Mouse (Mus musculus) adrenal gland, postnatal 14 days (tissue): ENCODE results near the gene Cd55b. TPM values are rescaled to one million over a fixed set of nuclear protein-coding genes. Genes with fewer than 3 reads are reported as not detected.
"Not testable (repeated sequence)": the region's sequence is repeated elsewhere in the genome, so short reads cannot be mapped to it uniquely, and the experiment has no call there.

ENCODE experiments used
- DNase-seq: peaks from one replicate; pipeline ENCODE4 v3.0.0; 2021; ENCODE audit warnings: mixed read lengths
- long read RNA-seq, 2 experiments: library from polyadenylated mRNA; stranded (forward); transcript quantifications; one replicate each; pipeline ENCODE4 v2.0.0; 2021
- total RNA-seq: library from RNA; stranded (reverse); gene quantifications from 2 replicates; pipeline ENCODE4 v1.2.3, GENCODE M21; 2021

Cd55b gene
- total RNA-seq, result 1.4 TPM in 1 of 2 replicates, not detected in the other
- long read RNA-seq, experiment 1, result 0 reads
- long read RNA-seq, experiment 2, result 0 reads

DNA sequence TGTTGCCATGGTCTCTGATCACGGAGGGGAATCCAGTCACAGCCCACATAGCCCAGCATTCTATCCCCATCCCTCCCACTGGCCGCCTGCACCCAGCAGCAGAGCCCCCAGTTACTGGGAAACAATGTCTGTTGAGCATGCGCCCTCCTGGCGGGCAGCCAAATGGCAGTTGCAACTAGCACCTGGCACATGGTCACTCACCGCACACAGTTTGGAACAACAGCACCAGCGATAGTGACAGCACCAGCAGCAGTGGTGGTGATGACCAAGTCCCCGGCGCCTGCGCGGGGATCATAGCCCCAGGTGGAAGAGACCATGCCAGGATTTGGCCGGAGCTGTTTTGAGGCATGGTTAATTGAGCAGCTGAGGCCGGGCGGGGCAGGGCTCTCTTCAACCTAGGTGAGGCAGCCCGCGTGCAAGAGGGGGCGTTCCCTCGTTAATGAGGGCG lies at the start of gene Cd55b:
Gene Cd55b, minus strand, starts transcription at position 346 of the 448 bp plus-strand sequence.
- DNase-seq, result peak; percentile 14

DNA sequence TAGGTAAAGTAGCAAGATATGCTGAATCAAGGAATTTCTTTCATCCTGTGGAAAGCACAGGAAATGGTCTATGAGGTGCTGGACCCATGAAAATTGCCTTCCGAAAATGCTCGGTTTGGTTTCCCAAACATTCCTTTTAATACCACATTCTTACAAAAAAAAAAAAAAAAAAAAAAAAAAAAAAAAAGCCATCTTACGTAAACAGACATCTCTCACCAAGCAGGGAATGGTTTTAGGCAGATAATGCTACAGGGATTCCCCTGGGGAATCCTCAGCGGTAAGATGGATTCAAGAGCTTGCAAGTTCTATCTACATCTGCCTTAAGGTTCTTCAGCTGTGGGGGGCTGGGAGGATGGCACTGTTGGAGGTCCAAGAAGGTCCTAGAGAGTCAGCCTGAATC lies 47.3 kb upstream of the Cd55b start:
- DNase-seq, result no peak

DNA sequence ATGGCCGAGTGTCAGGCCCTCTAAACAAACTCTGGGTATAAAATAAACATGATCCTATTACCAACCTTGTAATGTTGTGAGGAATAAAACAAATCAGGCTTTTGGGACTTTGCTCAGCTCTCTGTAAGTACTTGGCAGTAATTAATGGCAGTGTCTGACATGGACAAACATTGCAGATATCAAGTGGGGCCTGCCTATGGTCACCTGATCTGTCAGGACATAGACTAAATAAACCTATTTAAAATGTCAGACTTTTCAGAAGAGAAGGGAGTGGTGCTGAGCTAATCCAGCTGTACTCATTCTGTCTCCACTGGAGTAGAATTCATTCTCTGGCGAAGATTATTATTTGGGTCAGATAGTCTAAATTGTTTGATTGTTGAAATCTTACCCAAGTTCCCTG lies 44.6 kb upstream of the Cd55b start:
- DNase-seq, result no peak

DNA sequence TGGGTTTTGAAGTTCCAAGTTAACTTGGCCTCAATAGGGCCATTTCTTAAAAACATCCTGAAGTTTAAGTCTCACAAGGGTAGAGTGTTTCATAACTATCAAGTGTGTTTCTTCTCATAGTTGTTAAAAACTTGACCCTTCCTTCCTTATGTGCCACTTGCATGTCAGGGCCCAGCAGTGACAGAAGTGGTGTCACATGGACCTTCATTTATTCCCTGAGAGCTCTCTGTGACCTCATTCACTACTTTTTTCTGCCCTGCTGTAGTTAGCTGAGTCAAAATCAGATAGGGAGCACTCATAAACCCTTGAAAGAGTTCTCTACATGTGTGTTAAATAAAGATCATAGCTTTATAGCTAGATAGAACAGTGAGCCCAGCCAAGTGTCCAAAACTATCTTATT lies 41.4 kb upstream of the Cd55b start:
- no peak for DNase-seq

DNA sequence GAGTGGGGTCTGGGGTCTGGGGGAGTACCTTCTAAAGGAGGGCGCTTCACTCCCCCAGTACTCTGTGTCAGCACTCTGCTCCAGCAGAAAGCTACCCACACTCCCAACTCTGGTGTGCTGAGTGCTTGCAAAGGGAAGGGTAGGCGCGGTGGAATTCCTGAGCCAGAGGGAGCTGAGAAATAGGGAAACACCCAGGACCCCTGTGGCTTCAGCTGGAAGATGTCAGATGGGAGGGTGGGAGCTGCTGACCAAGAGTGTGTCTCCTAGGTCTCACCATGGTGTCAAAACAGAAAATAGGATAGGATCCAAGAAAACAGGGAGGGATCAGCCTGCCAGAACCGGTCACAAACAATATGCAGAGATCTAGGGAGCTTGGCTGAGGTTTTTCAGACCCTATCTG lies 40.1 kb upstream of the Cd55b start:
- no peak for DNase-seq

DNA sequence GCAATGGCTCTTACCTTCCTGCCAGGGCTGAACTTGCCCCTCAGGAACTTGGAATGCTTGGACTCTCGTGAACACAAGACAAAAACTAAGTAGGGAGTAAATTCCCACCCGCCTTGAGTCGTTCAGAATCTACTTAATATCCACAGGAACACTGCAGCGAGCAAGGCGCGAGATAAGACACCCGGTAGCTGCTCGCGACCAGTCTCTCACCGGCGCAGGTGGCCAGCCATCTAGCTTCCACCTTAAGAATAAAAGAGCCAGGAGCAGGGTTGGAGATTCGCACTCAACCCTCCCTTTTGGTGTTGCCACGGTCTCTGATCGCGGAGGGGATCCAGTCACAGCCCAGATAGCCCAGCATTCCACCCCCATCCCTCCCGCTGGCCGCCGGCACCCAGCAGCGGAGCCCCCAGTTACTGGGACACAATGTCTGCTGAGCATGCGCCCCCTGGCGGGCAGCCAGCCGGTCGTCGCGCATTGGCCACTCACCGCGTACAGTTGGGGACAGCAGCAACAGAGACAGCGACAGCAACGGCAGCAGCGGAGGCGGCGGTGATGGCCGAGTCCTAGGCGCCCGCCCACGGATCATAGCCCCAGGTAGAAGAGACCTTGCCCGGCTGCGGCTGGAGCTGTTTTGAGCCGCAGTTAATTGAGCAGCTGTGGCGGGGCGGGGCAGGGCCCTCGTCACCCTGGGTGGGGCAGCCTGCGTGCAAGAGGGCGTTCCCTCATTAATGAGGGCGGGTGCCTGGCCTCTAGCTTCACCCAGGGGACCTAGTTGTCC lies 39.5 kb upstream of the Cd55b start, which contains the start of gene Cd55:
Gene Cd55, minus strand, starts transcription at position 661 of the 778 bp plus-strand sequence.
- peak; percentile 91 for DNase-seq

DNA sequence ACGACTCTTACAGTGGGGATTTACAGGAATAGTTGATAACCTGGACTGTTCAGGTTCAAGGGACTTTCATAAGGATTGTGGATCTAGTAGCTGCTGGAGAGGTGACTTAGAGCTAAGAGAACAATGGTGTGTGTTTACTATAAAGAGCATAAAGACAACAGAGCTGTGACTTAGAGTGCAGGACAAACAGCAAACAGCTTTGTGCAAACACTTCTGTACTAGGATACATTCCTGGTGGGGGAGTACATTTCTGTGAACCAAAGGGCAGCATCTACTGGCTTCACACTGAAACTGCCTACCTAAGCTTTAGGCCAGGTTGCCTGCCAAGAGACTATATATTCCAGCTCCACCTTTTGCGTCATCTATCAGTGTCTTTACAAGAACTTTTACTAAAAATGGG lies 32.3 kb upstream of the Cd55b start:
- DNase-seq, result no peak

DNA sequence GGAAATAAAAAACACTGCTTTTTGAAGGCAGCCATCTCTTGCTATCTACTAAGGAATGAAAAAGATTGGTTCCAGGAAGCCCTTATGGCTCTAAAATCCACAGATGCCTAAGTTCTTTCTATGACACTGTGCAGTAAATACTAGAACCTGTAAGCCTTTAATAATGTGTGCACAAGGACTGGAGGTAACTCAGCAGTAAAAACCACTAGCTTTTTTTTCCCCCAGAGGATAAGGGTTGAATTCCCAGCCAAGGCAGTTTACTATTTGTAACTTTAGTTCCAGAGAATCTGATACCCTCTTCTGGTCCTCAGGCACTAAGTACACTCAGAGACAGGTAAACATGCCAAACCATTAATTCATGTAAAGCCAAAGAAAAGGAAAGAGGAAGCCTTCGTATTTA lies 20.1 kb upstream of the Cd55b start:
- DNase-seq, result not testable (repeated sequence)

DNA sequence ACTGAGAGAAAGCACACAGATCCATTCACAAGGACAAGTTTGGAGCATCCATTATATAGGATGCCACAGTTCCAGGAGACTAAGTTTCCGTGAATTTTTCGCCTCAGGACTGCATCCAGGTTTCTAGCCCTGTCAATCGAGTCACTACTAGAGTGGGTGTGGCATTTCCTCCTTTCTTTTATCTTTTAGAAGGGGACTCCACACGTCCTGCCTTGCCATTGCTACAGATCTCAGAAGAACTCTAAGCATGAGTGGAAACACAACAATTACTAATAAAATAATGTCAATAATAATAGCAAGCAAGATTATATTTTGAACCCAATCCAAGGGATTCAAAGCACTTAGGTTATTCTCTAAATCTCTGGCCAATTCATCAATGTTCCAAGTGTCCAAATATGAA lies 8.1 kb upstream of the Cd55b start:
- DNase-seq, result no peak

DNA sequence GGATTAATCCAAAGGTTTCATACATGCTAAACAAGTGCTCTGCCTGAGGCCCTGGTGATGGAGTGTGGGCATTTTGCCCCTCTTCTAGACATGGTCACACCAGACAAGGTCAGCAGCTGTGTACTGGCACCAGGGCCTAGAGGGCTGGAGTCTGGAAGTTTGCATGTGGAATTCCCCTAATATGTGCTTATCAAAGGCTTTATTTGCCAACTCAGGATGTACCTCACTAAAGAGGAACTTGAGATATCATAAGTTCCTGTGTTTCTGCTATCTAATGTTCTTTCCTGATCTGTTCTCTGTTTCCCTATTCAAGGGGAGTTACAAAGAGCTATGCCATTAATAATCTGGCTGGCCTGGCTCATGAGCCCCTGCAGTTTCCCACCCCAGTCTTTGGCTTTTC lies 5.9 kb upstream of the Cd55b start:
- DNase-seq, result not testable (repeated sequence)

DNA sequence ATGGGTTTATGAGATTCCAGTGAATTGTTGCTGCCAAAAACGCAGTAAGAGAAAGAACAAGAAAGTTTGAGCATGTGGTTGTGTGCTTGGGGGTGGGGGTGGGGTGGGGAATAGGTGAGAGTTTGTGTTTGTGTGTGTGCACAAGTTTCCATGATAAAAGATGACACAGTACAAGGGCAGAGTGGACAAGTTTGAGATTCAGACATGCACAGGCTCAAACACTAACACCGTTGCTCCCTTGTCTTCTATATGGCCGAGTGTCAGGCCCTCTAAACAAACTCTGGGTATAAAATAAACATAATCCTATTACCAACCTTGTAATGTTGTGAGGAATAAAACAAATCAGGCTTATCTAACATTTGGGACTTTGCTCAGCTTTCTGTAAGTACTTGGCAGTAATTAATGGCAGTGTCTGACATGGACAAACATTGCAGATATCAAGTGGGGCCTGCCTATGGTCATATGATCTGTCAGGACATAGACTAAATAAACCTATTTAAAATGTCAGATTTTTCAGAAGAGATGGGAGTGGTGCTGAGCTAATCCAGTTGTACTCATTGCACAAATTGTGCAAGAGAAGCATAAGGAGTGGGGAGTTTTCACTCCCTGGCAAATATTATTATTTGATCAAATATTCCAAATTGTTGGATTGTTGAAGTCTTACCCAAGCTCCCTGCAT lies 4.5 kb upstream of the Cd55b start:
- not testable (repeated sequence) for DNase-seq

DNA sequence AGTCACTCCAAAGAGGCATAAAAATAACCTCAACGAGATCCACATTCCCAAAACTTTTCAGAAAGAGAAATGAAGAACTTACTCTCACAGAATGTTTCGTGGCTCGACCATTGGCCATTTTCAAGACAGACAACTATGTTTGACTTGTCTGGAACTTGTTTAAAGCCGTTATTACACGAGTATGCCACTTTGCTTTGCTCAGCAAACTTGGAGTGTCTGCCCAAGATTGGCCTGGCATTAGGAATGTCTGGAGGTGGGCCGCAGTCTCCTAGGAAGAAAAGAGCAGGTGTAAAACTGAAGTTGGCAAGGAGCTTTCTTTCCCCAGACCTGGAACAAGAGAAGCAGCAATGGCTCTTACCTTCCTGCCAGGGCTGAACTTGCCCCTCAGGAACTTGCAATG lies 776 bp downstream of the Cd55b start:
- not testable (repeated sequence) for DNase-seq

DNA sequence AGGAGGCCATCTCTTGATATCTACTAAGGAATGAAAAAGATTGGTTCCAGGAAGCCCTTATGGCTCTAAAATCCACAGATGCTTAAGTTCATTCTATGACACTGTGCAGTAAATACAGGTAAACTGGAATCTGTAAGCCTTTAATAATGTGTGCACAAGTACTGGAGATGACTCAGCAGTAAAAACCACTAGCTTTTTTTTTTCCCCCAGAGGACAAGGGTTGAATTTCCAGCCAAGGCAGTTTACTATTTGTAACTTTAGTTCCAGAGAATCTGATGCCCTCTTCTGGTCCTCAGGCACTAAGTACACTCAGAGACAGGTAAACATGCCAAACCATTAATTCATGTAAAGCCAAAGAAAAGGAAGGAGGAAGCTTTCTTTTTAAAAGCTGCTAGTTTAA lies 25.7 kb downstream of the Cd55b start:
- DNase-seq, result not testable (repeated sequence)

DNA sequence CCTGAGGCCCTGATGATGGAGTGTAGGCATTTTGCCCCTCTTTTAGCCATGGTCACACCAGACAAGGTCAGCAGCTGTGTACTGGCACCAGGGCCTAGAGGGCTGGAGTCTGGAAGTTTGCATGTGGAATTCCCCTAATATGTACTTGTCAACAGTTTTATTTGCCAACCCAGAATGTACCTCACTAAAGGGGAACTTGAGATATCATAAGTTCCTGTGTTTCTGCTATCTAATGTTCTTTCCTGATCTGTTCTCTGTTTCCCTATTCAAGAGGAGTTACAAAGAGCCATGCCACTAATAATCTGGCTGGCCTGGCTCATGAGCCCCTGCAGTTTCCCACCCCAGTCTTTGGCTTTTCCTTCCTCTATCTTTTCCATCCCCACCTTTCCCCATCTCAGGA lies 35.5 kb downstream of the Cd55b start:
- not testable (repeated sequence) for DNase-seq

DNA sequence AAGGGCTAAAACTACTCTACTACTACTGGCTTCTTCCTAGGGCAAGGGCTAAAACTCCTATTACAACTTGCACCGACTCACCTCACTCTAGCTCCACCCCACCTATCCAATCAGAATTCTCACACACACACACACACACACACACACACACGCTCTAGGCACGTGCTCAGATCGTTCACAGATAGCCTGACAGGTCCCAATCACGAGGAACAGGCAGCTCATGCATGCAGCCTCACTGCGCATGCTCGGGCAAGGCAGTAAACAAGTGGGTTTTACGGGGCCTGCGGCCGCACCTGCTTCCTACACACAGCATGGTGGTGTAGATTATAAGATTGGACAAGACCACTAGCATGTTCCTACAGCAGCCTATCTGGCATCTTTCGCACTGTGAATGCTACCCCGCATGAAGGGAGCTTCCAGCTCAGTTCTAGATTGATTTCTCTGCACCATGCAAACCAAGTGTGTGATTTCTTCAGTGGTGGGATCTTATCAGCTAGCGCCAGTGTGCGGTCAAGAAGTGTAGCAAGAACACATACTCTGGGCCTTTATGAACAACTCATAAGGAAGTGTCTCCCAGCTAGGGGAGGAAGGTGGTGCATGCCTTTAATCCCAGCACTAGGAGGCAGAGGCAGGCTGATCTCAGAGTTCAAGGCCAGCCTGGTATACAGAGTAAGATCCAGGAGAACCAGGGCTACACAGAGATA lies 44.9 kb downstream of the Cd55b start:
- DNase-seq, result no peak

DNA sequence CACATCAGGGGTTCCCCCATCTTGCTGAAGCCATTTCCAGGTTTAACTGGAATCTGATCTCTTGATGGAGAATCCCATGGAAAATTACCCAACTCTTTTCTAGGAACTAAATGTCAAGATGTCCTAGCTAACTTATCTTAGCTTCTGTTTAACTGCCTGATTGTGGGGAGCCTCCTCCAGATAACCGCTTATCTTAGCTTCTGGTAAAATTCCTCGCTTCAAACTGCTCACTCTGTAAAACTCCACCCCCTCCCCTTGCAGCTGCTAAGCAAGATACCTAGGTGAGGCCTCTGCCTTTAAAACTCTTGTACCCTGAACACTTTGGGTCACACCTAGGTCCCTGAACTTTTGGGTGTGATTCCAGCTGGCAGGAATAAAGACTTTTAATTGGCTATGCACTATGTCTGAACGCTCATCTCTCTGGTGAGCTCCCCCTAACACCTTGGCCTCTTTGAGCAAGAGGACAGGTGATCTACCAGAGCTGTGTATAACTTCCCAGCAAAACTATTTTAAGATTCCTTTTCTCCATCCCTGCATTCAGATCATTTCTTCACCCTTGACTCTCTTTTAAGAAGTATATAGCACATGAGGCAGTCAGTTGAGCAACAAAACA lies 48.5 kb downstream of the Cd55b start:
- no peak for DNase-seq

DNA sequence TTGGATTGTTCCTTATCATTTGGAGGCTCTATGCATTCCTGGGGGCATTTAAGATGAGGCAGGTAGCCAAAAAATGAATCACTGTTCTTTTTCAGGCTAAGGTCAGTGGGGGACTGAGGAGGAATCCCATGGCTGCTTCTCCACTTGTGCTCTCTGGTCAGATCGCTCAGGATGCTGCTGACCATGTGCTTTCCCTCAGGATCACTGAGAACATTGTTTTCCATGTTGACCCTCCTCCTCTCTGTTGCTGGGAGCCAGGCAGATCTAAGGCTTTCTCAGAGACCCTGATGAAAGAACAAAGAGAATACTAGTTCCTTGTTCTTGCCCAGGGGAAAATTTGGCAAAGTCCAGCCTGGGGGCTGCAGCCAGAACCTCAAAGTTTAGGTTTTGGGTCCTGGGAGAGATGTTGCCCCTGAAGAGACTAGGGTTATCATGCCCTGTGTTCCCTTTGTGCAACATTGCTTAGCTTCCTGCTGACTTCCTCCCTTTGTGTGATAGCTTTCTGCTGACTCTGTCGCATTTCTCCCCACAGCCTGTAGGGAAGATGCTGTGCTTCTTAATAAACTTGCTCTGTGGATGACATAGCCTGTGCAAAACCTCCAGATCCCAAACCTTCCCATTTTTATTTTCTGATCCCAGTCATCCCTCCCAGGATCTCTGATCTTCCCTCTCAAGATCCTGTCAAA lies 49.3 kb downstream of the Cd55b start:
- no peak for DNase-seq

DNA sequence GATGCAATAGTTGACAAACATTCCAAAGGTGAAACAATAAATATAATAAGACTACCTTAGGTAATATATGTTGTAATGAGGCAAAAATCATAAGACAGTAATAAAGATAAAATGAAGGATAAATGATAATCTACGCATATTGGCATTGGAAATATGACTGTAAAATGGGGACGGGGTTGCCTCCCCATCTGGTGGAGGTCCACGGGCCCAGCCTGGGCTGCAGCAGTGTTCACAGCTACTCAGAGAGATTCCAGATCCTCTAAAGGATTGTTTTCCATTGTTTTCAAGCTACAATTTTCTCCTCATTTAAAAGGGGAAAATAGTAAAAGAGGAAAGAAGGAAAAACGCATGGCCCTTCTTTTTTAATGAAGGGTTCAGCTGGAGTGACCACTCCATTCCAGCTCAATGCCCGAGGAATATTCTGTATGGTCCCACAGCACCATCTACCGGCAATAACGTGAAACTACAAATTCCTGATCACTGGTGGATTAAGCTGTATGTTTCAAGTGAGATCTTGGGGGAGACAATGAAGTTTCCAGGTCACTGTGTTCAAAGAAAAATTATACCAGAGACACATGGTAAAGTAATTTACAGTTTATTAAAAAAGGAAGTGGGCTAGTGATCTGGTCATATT lies 50.8 kb downstream of the Cd55b start:
- DNase-seq, result peak; percentile 67

DNA sequence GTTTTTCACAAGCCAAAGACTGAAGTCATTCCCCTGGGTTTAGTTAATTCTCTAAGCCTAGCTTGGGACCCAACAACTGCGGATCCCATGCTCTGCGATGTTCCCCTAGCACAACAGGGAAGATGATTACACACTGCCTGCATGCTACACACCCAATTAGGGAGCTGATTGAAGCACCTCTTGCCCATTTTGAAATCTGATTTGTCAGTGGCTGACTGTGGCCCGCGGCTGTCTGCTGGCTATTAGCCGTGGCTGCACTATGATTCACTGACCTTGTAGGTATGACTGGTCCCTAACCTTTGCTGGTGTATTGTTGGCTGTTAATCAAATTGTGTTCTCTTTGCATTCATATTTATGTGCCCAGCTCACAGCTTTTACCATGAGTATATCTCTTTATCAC lies 51.5 kb downstream of the Cd55b start:
- DNase-seq, result peak; percentile 31

DNA sequence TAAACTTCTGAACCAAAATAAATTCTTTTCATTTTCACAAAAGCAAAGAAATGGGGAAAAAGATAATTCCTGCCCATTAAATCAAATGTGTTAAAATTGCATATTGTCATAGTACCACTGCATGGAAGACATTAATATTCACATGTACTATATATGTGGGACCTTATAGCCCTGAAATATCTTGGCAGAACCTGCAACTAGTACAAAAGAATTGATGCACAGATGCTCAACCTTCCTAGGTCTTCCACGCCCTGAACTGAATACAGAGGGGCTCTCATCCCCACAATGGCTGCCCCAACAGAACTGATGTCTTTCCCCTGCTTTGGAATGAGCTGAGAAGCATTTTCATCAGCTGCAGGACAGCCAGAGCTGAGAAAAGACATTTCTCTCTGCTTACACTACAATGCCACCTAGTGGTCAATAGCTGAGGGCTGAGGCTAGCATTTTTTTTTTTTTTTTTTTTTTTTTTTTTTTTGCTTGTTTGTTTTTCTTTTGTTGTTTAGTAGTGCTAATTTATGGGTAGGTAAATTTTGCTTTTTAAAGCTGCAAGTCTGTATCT lies 72.7 kb downstream of the Cd55b start:
- peak; percentile 31 for DNase-seq

DNA sequence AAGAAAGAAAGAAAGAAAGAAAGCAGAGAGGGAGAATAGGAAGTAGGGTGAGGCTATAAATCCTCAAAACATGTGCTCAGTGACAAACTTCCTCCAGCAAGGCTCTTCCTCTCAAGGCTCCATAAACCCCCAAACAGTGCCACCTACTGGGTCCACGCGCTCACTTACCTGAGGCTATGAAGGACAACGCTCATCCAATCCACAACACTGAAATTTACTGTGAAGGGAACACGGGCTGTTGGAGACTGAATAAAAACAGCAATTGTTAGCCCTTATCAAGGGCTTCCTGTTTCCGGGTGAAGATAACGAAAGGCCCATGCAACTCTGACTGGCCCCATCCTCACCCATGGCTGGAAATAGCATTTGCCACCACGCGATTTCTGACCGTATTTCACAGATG lies 80.4 kb downstream of the Cd55b start:
- DNase-seq, result no peak
